Mouse (Mus musculus) MN1 (cell line): ENCODE data around the gene Zdhhc8.
A peak's percentile ranks its signal among the peaks of the same experiment; 100 is the strongest.

ENCODE experiments used
- DNase-seq: peaks from one replicate; pipeline ENCODE4 v3.0.0-alpha.2; 2016; ENCODE audit warnings: low spot score

Zdhhc8 gene

GRCm38 (mm10) chr16:18231047-18231446, 3.9 kb downstream of the Zdhhc8 start:
- no peak for DNase-seq

- no peak for DNase-seq
These were observed 4.3 kb downstream of the Zdhhc8 start for GRCm38 (mm10) chr16:18230617-18231016.

- DNase-seq, result no peak
These were observed 5.3 kb downstream of the Zdhhc8 start for GRCm38 (mm10) chr16:18229622-18230021.

GRCm38 (mm10) chr16:18228856-18229255, 6.1 kb downstream of the Zdhhc8 start:
- DNase-seq, result no peak

- DNase-seq, result no peak
These were observed 7.0 kb downstream of the Zdhhc8 start for GRCm38 (mm10) chr16:18227897-18228422.

- no peak for DNase-seq
These were observed 7.7 kb downstream of the Zdhhc8 start for GRCm38 (mm10) chr16:18227187-18227586.

GRCm38 (mm10) chr16:18222188-18222587, 12.7 kb downstream of the Zdhhc8 start:
- DNase-seq, result no peak

GRCm38 (mm10) chr16:18221543-18221898, 13.4 kb downstream of the Zdhhc8 start:
- no peak for DNase-seq

- DNase-seq, result no peak
These were observed 13.9 kb downstream of the Zdhhc8 start for GRCm38 (mm10) chr16:18220856-18221542.

GRCm38 (mm10) chr16:18220001-18220400, 14.9 kb downstream of the Zdhhc8 start:
- peak; percentile 54 for DNase-seq

- DNase-seq, result no peak
These were observed 16.3 kb downstream of the Zdhhc8 start for GRCm38 (mm10) chr16:18218580-18218996.

GRCm38 (mm10) chr16:18217579-18217978, 17.4 kb downstream of the Zdhhc8 start, which contains the start of gene Ccdc188:
TSS of gene Ccdc188 (plus strand) at chr16:18217879.
- no peak for DNase-seq

GRCm38 (mm10) chr16:18214858-18215257, 20.1 kb downstream of the Zdhhc8 start:
- DNase-seq, result no peak

- DNase-seq, result peak; percentile 80
These were observed 21.2 kb downstream of the Zdhhc8 start for GRCm38 (mm10) chr16:18213689-18214088.

- peak; percentile 89 for DNase-seq
These were observed 23.3 kb downstream of the Zdhhc8 start for GRCm38 (mm10) chr16:18211417-18212171.

- peak; percentile 81 for DNase-seq
These were observed 24.1 kb downstream of the Zdhhc8 start for GRCm38 (mm10) chr16:18210701-18211416.

- no peak for DNase-seq
These were observed 31.4 kb downstream of the Zdhhc8 start for GRCm38 (mm10) chr16:18203430-18204091.

GRCm38 (mm10) chr16:18202061-18202460, 32.9 kb downstream of the Zdhhc8 start:
- DNase-seq, result no peak

- DNase-seq, result no peak
These were observed 33.3 kb downstream of the Zdhhc8 start for GRCm38 (mm10) chr16:18201620-18202019.

- no peak for DNase-seq
These were observed 34.9 kb downstream of the Zdhhc8 start for GRCm38 (mm10) chr16:18200062-18200461.

GRCm38 (mm10) chr16:18198365-18199098, 36.4 kb downstream of the Zdhhc8 start:
- DNase-seq, result no peak
